In the genomic region with DNA sequence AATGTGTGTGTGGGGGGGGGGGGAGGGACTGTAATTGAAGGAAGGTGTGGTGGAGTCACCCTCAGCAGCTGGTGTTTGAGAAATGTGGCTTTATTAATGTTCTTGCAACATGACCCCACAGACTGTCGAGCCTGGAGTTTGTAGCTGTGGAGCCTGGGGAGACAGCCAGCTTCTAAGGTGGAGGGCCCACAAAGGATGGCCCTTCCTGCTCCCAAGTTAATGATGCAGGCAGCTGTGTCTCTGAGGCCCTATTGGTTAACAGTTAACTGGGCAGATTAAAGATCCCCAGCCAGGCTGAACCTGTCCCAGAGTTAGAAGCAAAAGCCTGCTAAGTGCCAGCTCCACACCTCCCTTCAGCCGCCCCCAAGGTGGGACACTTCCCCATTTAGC, we compare ENCODE assay signal across 9 mouse cellular contexts.
DNase-seq lines count a peak whose midpoint lies in the region; ATAC-seq and TF ChIP-seq lines count a peak whose summit lies in the region.
"Had no signal": no experiment of that assay in that cellular context is flagged by ENCODE, and none has a peak within 500 bp of the region (broad histone marks: within the 10 kb centered on the region; RNA-seq: fewer than 3 reads in every experiment).

No protein-coding gene starts in this region.

- 60% methylated on average over 2 of the region's 2 CpGs for WGBS in heart, embryonic 15.5 days
- 8% methylated on average over 2 of the region's 2 CpGs for WGBS in limb, embryonic 11.5 days
- WGBS in thymus, adult 2 months, result 74% methylated on average over 2 of the region's 2 CpGs

- H3K36me3 ChIP-seq in E14TG2a.4 (ENCODE audit: insufficient read depth, low read length), result 0 out of 2 replicates have a peak, but pooled peaks cover 3% of the 10 kb centered on the region
- no peaks in the 10 kb centered on the region for H3K36me3 ChIP-seq in heart, embryonic 15.5 days
- H3K36me3 ChIP-seq in limb, embryonic 11.5 days (ENCODE audit: control insufficient read depth, insufficient read depth, low read length), result no peaks in the 10 kb centered on the region
- no peaks in the 10 kb centered on the region for H3K36me3 ChIP-seq in thymus, adult 2 months (ENCODE audit: control insufficient read depth, insufficient read depth, low read length)

- peak; percentile 25 for DNase-seq in ZHBTc4 (ENCODE audit: low read depth, low spot score)
- peak; percentile 51 for DNase-seq in limb, embryonic 11.5 days (ENCODE audit: low spot score)
- DNase-seq in spleen, postnatal 14 days (ENCODE audit: low spot score in 2 of 2), result no peak
- no peak for DNase-seq in thymus, adult 2 months
- DNase-seq: adrenal gland, adult 8-10 months had no signal

- no peaks in the 10 kb centered on the region for H3K27me3 ChIP-seq in E14TG2a.4 (ENCODE audit: insufficient read depth, low read length)
- H3K27me3 ChIP-seq in heart, embryonic 15.5 days, result no peaks in the 10 kb centered on the region
- H3K27me3 ChIP-seq in limb, embryonic 11.5 days (ENCODE audit: control insufficient read depth, insufficient read depth, low read length), result no peaks in the 10 kb centered on the region
- no peaks in the 10 kb centered on the region for H3K27me3 ChIP-seq in thymus, adult 2 months (ENCODE audit: control insufficient read depth, insufficient read depth, low read length)

- no peak overlapping the region for H3K9ac ChIP-seq in heart, embryonic 15.5 days
- H3K9ac ChIP-seq in limb, embryonic 11.5 days (ENCODE audit: low read length), result no peak overlapping the region

- no peak for ATAC-seq in heart, embryonic 15.5 days (replicated peaks; ENCODE audit: insufficient number of reproducible peaks, insufficient read depth, low FRiP score, low read depth)
- peak; percentile 64 for ATAC-seq in limb, embryonic 11.5 days (ENCODE audit: insufficient number of reproducible peaks, low FRiP score, low TSS enrichment, low read depth)
- ATAC-seq in activated CD4-positive, CD25-positive, alpha-beta regulatory T cell, adult 4 months, result no peak

- no peak overlapping the region for H3K4me2 ChIP-seq in heart, embryonic 15.5 days
- H3K4me2 ChIP-seq in limb, embryonic 11.5 days (ENCODE audit: low read depth, severe bottlenecking), result no peak overlapping the region; the same call in 1 of the 2 replicates

- TF ChIP-seq POLR2A in thymus, adult 2 months (IDR thresholded peaks at IDR 0.05; ENCODE audit: control insufficient read depth, extremely low read depth, insufficient read depth, low read length, poor library complexity), result no peak

- no peak for TF ChIP-seq CTCF in E14TG2a.4 (conservative IDR thresholded peaks at IDR 0.05; ENCODE audit: low read length)
- no peak for TF ChIP-seq CTCF in thymus, adult 2 months (IDR thresholded peaks at IDR 0.05; ENCODE audit: borderline replicate concordance, control insufficient read depth, extremely low read depth, insufficient read depth, low read length, poor library complexity)

- H3K9me3 ChIP-seq in E14TG2a.4 (ENCODE audit: low read length), result no peaks in the 10 kb centered on the region
- no peaks in the 10 kb centered on the region for H3K9me3 ChIP-seq in heart, embryonic 15.5 days (replicated peaks)
- no peaks in the 10 kb centered on the region for H3K9me3 ChIP-seq in limb, embryonic 11.5 days (ENCODE audit: control insufficient read depth, low read length)
- H3K9me3 ChIP-seq: megakaryocyte, embryonic 14.5 days had no signal

- peak overlapping the region; percentile 88; the same call in 1 of the 2 replicates for H3K27ac ChIP-seq in heart, embryonic 15.5 days
- peak overlapping the region; percentile 83 for H3K27ac ChIP-seq in limb, embryonic 11.5 days (replicated peaks; ENCODE audit: low read depth, low read length)
- no peak overlapping the region for H3K27ac ChIP-seq in thymus, adult 2 months (ENCODE audit: control insufficient read depth, insufficient read depth, low read length)

- peaks cover 66% of the 10 kb centered on the region for H3K4me1 ChIP-seq in E14TG2a.4 (replicated peaks; ENCODE audit: low read depth, low read length)
- peaks cover 36% of the 10 kb centered on the region for H3K4me1 ChIP-seq in heart, embryonic 15.5 days (replicated peaks)
- H3K4me1 ChIP-seq in limb, embryonic 11.5 days (ENCODE audit: control insufficient read depth, insufficient read depth, low read length), result peaks cover 18% of the 10 kb centered on the region
- peaks cover 5% of the 10 kb centered on the region for H3K4me1 ChIP-seq in thymus, adult 2 months (replicated peaks; ENCODE audit: control insufficient read depth, insufficient read depth, low read length)

- peak overlapping the region; percentile 66 for H3K4me3 ChIP-seq in E14TG2a.4 (replicated peaks; ENCODE audit: low read length)
- H3K4me3 ChIP-seq in heart, embryonic 15.5 days, result no peak overlapping the region
- no peak overlapping the region for H3K4me3 ChIP-seq in limb, embryonic 11.5 days (ENCODE audit: low read depth, low read length)
- no peak overlapping the region for H3K4me3 ChIP-seq in thymus, adult 2 months (ENCODE audit: control insufficient read depth, insufficient read depth, low read length)
- H3K4me3 ChIP-seq: megakaryocyte, embryonic 14.5 days had no signal

Comparison
In these comparisons a context has a peak if more than half of its experiments do, and no peak if none do; other contexts are left out.
1. DNase-seq: peak in ZHBTc4 (single experiment) and limb, embryonic 11.5 days (single experiment); none in spleen, postnatal 14 days (0 of 2) and thymus, adult 2 months (single experiment).